Mouse (Mus musculus): ENCODE results near the gene Tlx1.

Tlx1 gene

GRCm38 (mm10) chr19:45150490-45151181 lies at the start of gene Tlx1:
Gene Tlx1, plus strand, starts transcription at chr19:45150680.
- no peak for DNase-seq

DNA sequence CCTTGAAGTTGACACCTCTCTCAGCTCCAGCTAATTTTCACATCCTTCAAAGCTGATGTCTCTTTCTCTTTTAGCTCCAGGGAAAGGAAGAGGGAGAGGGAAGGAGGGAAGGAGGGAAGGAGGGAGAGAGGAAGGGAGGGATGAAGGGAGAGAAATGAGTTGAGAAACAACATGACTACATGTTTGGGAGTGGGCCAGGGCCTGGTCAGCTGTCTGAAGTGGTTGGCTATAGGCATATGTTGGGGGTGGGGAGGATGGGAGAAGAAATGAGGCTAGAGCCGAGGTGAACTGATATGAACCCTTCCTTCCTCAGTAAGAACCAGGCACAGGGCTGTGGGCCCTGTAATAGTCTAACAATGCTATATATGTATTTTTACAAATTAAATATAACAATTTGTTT lies 44.9 kb upstream of the Tlx1 start:
- DNase-seq: no peak

DNA sequence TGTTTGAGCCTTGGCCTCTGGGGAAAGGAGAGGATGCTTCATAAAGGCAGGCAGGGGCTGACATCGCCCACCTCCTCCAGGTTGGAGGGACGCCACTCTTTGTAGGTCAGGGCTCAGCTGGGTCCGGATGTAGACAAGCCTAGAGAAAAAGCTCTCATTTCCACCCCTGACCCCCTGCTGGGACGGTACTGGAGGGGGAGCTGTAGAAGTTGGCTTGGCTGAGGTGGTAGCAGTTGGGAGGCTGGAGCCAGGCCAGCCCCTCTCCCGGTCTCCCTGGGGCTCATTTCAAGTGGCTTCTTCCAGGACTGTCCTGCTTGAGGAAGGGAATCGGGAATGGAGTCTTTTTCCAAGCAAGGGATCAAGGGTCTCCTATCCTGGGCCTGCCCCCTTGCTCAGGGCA lies 43.8 kb upstream of the Tlx1 start:
- no peak for DNase-seq

- DNase-seq: no peak
Observed at GRCm38 (mm10) chr19:45110681-45111080, 39.8 kb upstream of the Tlx1 start.

DNA sequence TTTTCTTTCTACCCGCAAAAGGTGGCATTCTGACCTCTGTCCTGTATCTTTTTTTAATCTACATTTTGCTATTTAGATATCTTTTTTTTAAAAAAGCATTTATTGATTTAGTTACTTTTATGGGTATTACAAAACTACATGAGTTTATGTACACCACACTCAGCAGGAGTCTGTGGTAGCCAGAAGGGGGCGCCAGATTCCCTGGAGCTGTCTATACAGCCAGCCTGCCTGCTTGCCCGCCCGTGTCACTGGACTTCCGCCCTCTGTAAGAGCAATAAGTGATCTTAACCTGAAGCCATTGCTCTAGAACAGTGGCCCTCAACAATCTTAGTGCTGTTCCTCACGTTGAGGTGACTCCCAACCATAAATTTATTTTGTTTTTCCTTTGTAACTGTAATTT lies 38.0 kb upstream of the Tlx1 start:
- DNase-seq: peak; percentile 10

- DNase-seq: no peak
Observed at GRCm38 (mm10) chr19:45113791-45114460, 36.6 kb upstream of the Tlx1 start.

DNA sequence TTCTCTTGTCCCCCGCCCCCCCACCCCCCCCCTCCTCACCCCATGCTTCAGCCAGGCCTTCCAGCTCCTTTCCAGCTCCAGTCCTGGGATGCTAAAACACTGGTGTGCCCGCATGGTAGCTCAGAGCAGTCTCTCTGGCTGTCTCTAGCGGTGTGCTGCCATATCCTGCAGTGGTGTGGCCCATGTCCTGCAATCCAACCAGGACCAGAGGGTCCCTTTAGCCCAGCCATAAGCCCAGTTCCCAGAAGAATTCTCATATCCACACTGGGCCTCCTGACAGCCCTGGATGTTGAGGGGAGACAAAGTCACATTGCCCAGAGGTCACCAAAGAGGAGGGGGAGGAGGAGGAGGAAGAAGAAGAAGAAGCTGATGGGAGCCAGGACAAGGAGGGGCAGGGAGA lies 35.7 kb upstream of the Tlx1 start:
- no peak for DNase-seq

GRCm38 (mm10) chr19:45116798-45117197 lies 33.7 kb upstream of the Tlx1 start:
- peak; percentile 19 for DNase-seq

GRCm38 (mm10) chr19:45131966-45132628 lies 18.4 kb upstream of the Tlx1 start:
- DNase-seq: no peak

DNA sequence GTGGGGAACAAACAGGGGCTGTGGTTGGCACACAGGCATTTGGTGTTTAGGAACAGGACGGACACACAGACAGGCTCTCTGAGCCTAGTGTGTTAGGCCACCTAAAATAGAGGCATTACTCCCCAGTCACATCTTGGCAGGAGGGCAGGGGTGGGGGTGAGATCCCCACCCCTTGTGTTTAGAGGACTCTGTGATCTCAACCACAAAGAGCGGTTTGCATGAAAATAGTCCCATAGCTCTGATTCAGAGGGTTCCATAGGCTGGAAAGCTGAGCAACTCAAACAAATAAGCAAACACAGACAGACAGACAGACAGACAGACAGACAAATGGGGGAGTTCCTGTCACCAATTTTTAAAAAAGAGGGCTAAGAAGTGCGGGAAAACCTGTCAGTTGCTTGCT lies 7.9 kb upstream of the Tlx1 start:
- no peak for DNase-seq

DNA sequence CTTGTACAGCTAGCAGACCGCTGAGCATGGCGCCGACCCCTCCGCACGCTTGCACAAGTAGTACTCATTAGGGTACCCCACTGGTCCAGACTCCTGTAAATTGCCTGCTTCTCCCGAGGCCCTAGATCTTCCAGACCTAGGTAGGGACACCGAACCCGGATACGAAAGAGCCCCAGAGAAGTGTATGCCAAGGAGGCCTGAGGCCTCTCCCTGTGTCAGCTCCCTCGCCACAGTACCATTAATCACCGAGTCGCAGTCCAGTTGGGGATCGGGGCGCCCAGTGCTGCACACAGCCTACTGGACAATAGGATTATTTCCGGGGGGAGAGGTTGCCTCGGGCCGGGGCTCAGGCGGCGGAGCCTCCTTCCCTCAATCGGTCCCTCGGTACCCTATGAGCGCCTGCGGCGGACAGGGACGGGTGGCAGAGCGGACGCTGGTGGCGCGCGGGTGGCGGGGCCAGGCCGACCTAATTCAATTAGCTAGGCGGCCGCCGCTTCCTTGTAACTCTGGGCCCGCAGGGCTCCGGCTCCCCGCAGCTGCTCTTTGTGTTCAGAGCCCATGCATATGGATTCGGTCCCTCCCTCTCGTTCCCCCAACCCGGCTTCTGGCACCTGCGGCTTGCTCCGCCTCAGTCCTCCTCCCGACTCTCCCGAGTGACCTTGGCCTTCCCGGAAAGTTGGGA lies 7.1 kb upstream of the Tlx1 start:
- no peak for DNase-seq

- DNase-seq: no peak
Observed at GRCm38 (mm10) chr19:45147071-45147470, 3.4 kb upstream of the Tlx1 start.

GRCm38 (mm10) chr19:45151361-45152182 lies 1.1 kb downstream of the Tlx1 start:
- no peak for DNase-seq

GRCm38 (mm10) chr19:45152183-45152650 lies 1.7 kb downstream of the Tlx1 start:
- no peak for DNase-seq

- DNase-seq: no peak
Observed at GRCm38 (mm10) chr19:45153311-45154058, 3.0 kb downstream of the Tlx1 start.

DNA sequence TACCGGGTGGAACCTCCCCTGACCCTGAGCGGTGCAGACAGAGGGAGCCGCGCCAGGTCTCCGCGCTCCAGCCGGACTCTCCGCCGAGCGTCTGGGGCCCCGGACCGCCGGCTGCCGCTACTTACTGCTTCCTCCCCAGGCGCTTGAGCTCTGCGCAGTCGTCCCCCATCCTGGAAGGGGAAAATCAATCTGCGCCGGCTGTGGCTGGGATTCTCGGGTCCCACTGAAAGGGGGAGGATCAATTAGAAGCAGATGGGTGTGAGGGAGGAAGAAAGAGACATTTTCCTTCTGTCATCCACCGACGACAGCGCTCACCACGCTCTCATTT lies 3.5 kb downstream of the Tlx1 start:
- no peak for DNase-seq

DNA sequence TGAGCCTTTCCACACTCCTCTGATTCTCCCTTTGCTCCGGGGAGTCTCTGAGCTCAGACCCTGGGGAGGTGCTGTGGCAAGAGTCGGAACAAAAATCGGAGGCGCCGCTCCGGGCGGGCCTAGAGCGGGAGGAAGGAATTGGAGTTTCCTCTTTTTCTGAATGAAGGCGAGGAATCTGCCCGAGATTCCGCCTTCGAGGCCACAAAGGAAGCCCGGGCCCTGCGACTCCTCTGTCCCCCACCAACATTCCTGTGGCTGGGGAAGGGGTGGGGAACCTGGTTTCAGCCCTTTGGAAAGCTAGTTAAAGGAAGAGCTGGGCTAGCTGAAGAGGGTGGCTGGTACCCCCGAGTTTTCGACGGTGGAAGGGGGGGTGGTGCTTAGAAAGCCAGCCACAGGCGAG lies 4.0 kb downstream of the Tlx1 start:
- DNase-seq: no peak

- no peak for DNase-seq
Observed at GRCm38 (mm10) chr19:45155141-45155790, 4.8 kb downstream of the Tlx1 start.

GRCm38 (mm10) chr19:45155791-45156186 lies 5.3 kb downstream of the Tlx1 start:
- no peak for DNase-seq

GRCm38 (mm10) chr19:45156381-45156780 lies 5.9 kb downstream of the Tlx1 start:
- no peak for DNase-seq

DNA sequence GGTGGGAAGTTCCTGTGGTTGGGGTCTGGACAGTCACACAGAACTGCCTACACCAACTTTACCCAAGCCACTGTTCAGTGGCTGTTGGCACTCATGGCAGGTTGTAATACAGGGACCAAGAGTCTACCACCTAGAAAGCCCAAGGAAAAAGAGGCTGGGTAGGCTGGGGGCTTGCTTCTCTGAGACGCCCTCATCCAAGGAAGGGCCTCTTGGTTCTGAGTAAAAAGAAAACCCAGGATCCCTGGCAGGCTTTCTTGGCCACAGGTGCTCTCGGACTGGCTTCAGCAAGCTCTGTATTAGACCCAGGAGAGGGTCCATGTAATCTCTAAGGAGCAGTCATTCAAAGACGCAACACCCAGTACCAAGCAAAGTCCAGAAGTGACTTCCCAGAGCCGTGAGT lies 7.7 kb downstream of the Tlx1 start:
- DNase-seq: no peak
